Mouse (Mus musculus): ENCODE measurements around the gene Ncf4. TPM values are rescaled to one million over a fixed set of nuclear protein-coding genes. Genes with fewer than 3 reads are reported as not detected.
"Not testable (repeated sequence)": the region's sequence is repeated elsewhere in the genome, so short reads cannot be mapped to it uniquely, and the experiment has no call there.

The Ncf4 gene
- total RNA-seq, 1 experiment = 0.31 TPM

DNA sequence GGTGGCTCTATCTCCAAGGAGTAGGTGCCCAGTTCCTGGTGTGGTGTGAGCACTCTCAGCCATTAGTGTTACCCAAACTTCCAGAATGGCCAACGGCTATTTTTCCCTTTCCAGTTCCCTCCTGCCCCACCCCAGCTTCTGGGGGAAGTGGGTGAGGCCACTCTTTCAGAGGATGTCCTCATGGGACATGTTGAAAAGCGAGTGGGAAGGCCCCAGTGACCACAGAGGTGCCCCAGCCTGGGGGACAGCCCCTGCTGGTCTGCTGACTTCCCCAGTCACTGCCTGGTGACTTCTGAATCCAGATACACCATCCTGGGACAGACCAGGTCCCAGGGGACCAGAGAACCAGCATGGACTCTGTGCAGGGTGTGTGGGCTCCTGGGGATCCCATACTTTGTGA, 3.1 kb downstream of the Ncf4 start:
- no peaks in the 10 kb centered on the region for H3K9me3 ChIP-seq (ENCODE audit: control insufficient read depth, insufficient read depth, low read depth, low read length)
- H3K27ac ChIP-seq (ENCODE audit: insufficient read depth, low read depth, low read length, poor library complexity, severe bottlenecking) = no peak overlapping the region
- no peak overlapping the region for H3K4me3 ChIP-seq (ENCODE audit: insufficient read depth in 1 of 2, low read depth in 1 of 2, low read length in 2 of 2, poor library complexity in 1 of 2, severe bottlenecking in 1 of 2)
- no peak for DNase-seq (ENCODE audit: low read depth, low spot score)
- TF ChIP-seq HCFC1 (IDR thresholded peaks at IDR 0.05; ENCODE audit: borderline replicate concordance, insufficient read depth, low read length) = no peak
- TF ChIP-seq ZNF384 (IDR thresholded peaks at IDR 0.05; ENCODE audit: low read depth, low read length) = no peak
- no peak for TF ChIP-seq CHD2 (IDR thresholded peaks at IDR 0.05; ENCODE audit: low read depth, low read length)
- TF ChIP-seq ZC3H11A (IDR thresholded peaks at IDR 0.05; ENCODE audit: borderline replicate concordance, low read depth, low read length) = no peak
- no peak for TF ChIP-seq MAFK (IDR thresholded peaks at IDR 0.05; ENCODE audit: insufficient read depth, low read depth, low read length)
- H3K4me1 ChIP-seq (ENCODE audit: control insufficient read depth in 2 of 2, insufficient read depth in 2 of 2, low read length in 2 of 2, poor library complexity in 1 of 2) = no peaks in the 10 kb centered on the region
- no peak overlapping the region for H3K9ac ChIP-seq (ENCODE audit: insufficient read depth, low read depth, low read length, poor library complexity, severe bottlenecking)
- in situ Hi-C loops (cut with MboI; ENCODE audit: low sequenced_read_pairs in 2 of 2, unreplicated experiment in 2 of 2) = no loop called here
- H3K36me3 ChIP-seq (ENCODE audit: control insufficient read depth, insufficient read depth, low read length, poor library complexity, severe bottlenecking) = no peaks in the 10 kb centered on the region

- Histone ChIP-seq H3K4me1 (ENCODE audit: control insufficient read depth in 2 of 2, insufficient read depth in 2 of 2, low read length in 2 of 2, poor library complexity in 1 of 2) (no peaks in the 10 kb centered on the region), H3K4me3 (ENCODE audit: insufficient read depth in 1 of 2, low read depth in 1 of 2, low read length in 2 of 2, poor library complexity in 1 of 2, severe bottlenecking in 1 of 2) (no peak overlapping the region), H3K9ac (ENCODE audit: insufficient read depth, low read depth, low read length, poor library complexity, severe bottlenecking) (no peak overlapping the region), H3K36me3 (ENCODE audit: control insufficient read depth, insufficient read depth, low read length, poor library complexity, severe bottlenecking) (no peaks in the 10 kb centered on the region), H3K9me3 (ENCODE audit: control insufficient read depth, insufficient read depth, low read depth, low read length) (no peaks in the 10 kb centered on the region), H3K27ac (ENCODE audit: insufficient read depth, low read depth, low read length, poor library complexity, severe bottlenecking) (no peak overlapping the region)
- no peak for DNase-seq (ENCODE audit: low read depth, low spot score)
- in situ Hi-C loops (cut with MboI; ENCODE audit: low sequenced_read_pairs in 2 of 2, unreplicated experiment in 2 of 2) = no loop called here
- no peak for TF ChIP-seq ZNF384 (IDR thresholded peaks at IDR 0.05; ENCODE audit: low read depth, low read length)
- no peak for TF ChIP-seq MAFK (IDR thresholded peaks at IDR 0.05; ENCODE audit: insufficient read depth, low read depth, low read length)
- TF ChIP-seq CHD2 (IDR thresholded peaks at IDR 0.05; ENCODE audit: low read depth, low read length) = no peak
- TF ChIP-seq HCFC1 (IDR thresholded peaks at IDR 0.05; ENCODE audit: borderline replicate concordance, insufficient read depth, low read length) = no peak
- no peak for TF ChIP-seq ZC3H11A (IDR thresholded peaks at IDR 0.05; ENCODE audit: borderline replicate concordance, low read depth, low read length)
Measured at GRCm38 (mm10) chr15:78248410-78248809, 3.8 kb downstream of the Ncf4 start.

DNA sequence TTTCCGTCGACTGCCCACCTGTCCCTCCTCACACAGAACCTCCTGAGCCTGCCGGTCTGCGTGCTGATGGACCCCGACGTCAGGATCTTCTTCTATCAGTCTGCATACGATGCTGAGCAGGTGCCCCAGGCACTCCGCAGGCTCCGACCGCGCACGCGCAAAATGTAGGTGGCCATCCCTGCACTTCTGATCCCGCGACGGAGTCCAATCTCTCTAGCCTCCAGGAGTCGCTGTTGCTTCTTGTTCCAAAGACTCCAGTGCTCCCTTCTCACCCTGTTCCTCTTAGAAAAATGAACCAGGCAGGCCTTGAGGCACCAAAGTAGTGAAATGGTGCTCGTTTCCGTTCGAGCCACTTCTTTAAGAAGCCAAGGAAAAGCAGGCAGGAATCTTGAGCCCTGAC, 10.2 kb downstream of the Ncf4 start:
- Histone ChIP-seq H3K36me3 (ENCODE audit: control insufficient read depth, insufficient read depth, low read length, poor library complexity, severe bottlenecking) (no peaks in the 10 kb centered on the region), H3K4me1 (ENCODE audit: control insufficient read depth in 2 of 2, insufficient read depth in 2 of 2, low read length in 2 of 2, poor library complexity in 1 of 2) (no peaks in the 10 kb centered on the region; a peak in 2 of 4 replicates), H3K4me3 (ENCODE audit: insufficient read depth in 1 of 2, low read depth in 1 of 2, low read length in 2 of 2, poor library complexity in 1 of 2, severe bottlenecking in 1 of 2) (peak overlapping the region; percentile 5 to 19; a peak in 1 of 4 replicates), H3K27ac (ENCODE audit: insufficient read depth, low read depth, low read length, poor library complexity, severe bottlenecking) (no peak overlapping the region), H3K9ac (ENCODE audit: insufficient read depth, low read depth, low read length, poor library complexity, severe bottlenecking) (no peak overlapping the region), H3K9me3 (ENCODE audit: control insufficient read depth, insufficient read depth, low read depth, low read length) (no peaks in the 10 kb centered on the region)
- TF ChIP-seq ZNF384 (IDR thresholded peaks at IDR 0.05; ENCODE audit: low read depth, low read length) (no peak), CHD2 (IDR thresholded peaks at IDR 0.05; ENCODE audit: low read depth, low read length) (no peak), MAFK (IDR thresholded peaks at IDR 0.05; ENCODE audit: insufficient read depth, low read depth, low read length) (no peak), ZC3H11A (IDR thresholded peaks at IDR 0.05; ENCODE audit: borderline replicate concordance, low read depth, low read length) (no peak), HCFC1 (IDR thresholded peaks at IDR 0.05; ENCODE audit: borderline replicate concordance, insufficient read depth, low read length) (no peak)
- in situ Hi-C loops (cut with MboI; ENCODE audit: low sequenced_read_pairs in 2 of 2, unreplicated experiment in 2 of 2) = no loop called here
- DNase-seq (ENCODE audit: low read depth, low spot score) = peak; percentile 78

DNA sequence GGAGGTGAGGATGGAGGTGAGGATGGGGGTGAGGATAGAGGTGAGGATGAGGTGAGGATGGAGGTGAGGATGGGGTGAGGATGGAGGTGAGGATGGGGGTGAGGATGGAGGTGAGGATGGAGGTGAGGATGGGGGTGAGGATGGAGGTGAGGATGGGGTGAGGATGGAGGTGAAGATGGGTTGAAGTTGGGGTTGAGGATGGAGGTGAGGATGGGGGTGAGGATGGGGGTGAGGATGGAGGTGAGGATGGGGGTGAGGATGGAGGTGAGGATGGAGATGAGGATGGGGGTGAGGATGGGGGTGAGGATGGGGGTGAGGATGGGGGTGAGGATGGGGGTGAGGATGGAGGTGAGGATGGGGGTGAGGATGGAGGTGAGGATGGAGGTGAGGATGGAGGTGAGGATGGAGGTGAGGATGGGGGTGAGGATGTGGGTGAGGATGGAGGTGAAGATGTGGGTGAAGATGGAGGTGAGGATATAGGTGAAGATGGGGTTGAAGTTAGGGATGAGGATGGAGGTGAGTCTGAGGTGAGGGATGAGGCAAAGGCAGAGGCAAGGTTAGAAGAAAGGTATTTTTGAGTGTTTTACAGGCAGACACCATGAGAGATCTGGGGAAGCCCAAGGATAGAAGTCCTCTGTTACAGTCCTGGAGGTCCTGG, 12.1 kb downstream of the Ncf4 start:
- H3K9me3 ChIP-seq (ENCODE audit: control insufficient read depth, insufficient read depth, low read depth, low read length); in situ Hi-C loops (cut with MboI; ENCODE audit: low sequenced_read_pairs in 2 of 2, unreplicated experiment in 2 of 2); H3K27ac ChIP-seq (ENCODE audit: insufficient read depth, low read depth, low read length, poor library complexity, severe bottlenecking); H3K4me1 ChIP-seq (ENCODE audit: control insufficient read depth in 2 of 2, insufficient read depth in 2 of 2, low read length in 2 of 2, poor library complexity in 1 of 2); H3K4me3 ChIP-seq (ENCODE audit: insufficient read depth in 1 of 2, low read depth in 1 of 2, low read length in 2 of 2, poor library complexity in 1 of 2, severe bottlenecking in 1 of 2); H3K9ac ChIP-seq (ENCODE audit: insufficient read depth, low read depth, low read length, poor library complexity, severe bottlenecking); DNase-seq (ENCODE audit: low read depth, low spot score); H3K36me3 ChIP-seq (ENCODE audit: control insufficient read depth, insufficient read depth, low read length, poor library complexity, severe bottlenecking): not testable (repeated sequence)
